Mouse (Mus musculus) MEL (cell line): ENCODE measurements around the gene Akt3. TPM values are rescaled to one million over a fixed set of nuclear protein-coding genes. Genes with fewer than 3 reads are reported as not detected.

Experiments
- DNase-seq: peaks from one replicate; pipeline ENCODE4 v3.0.0; 2011; ENCODE audit warnings: low read depth, low spot score
- H3K27ac ChIP-seq: 2 replicates; pipeline ENCODE4 v1.5.1; 2012; ENCODE audit warnings: low read depth, mild to moderate bottlenecking, control low read depth, low read length, moderate library complexity; ENCODE audit not compliant: control insufficient read depth
- H3K27me3 ChIP-seq, 2 experiments: fragments of 150-350 bp in 1 of 2; sonication (generic) in 1 of 2; 2 replicates each; pipeline ENCODE4 v1.6.1; 2012; ENCODE audit warnings: low read length in 2 of 2, mild to moderate bottlenecking in 2 of 2, improper control_type of control experiment in 1 of 2, moderate library complexity in 1 of 2; ENCODE audit not compliant: insufficient read depth in 2 of 2, control insufficient read depth in 1 of 2
- H3K36me3 ChIP-seq, 2 experiments: 2 replicates each; pipeline ENCODE4 v1.6.1; 2012 to 2014; ENCODE audit warnings: low read length in 2 of 2, improper control_type of control experiment in 1 of 2, inconsistent platforms in 1 of 2, mild to moderate bottlenecking in 1 of 2; ENCODE audit not compliant: insufficient read depth in 2 of 2, control insufficient read depth in 1 of 2
- H3K4me1 ChIP-seq, 2 experiments: fragments of 150-350 bp in 1 of 2; sonication (generic) in 1 of 2; 2 replicates each; pipeline ENCODE4 v1.6.1; 2012; ENCODE audit warnings: low read length in 2 of 2, improper control_type of control experiment in 1 of 2, mild to moderate bottlenecking in 1 of 2; ENCODE audit not compliant: insufficient read depth in 2 of 2, control insufficient read depth in 1 of 2
- H3K4me3 ChIP-seq, 2 experiments: fragments of 150-350 bp in 1 of 2; sonication (generic) in 1 of 2; 2 replicates each; pipeline ENCODE4 v1.5.1; 2012; ENCODE audit warnings: low read depth in 2 of 2, low read length in 2 of 2, mild to moderate bottlenecking in 2 of 2, moderate library complexity in 2 of 2, control low read depth in 1 of 2, improper control_type of control experiment in 1 of 2; ENCODE audit not compliant: control insufficient read depth in 1 of 2, insufficient read depth in 1 of 2
- H3K79me2 ChIP-seq: 2 replicates; pipeline ENCODE4 v1.6.1; 2012; ENCODE audit warnings: mild to moderate bottlenecking, low read length, moderate library complexity; ENCODE audit not compliant: control insufficient read depth, poor library complexity, insufficient read depth
- H3K9ac ChIP-seq: 2 replicates; pipeline ENCODE4 v1.6.1; 2012; ENCODE audit warnings: low read depth, mild to moderate bottlenecking, control low read depth, low read length, moderate library complexity; ENCODE audit not compliant: control insufficient read depth, poor library complexity, severe bottlenecking
- H3K9me3 ChIP-seq: fragments of 150-350 bp; sonication (generic); replicated peaks from 2 replicates; pipeline ENCODE4 v1.6.1; 2012; ENCODE audit warnings: mild to moderate bottlenecking, low read length, improper control_type of control experiment, moderate library complexity; ENCODE audit not compliant: insufficient read depth
- CHD2 ChIP-seq: IDR thresholded peaks from 2 replicates; pipeline ENCODE4 v1.6.1; 2011; ENCODE audit warnings: low read length, improper control_type of control experiment
- CTCF ChIP-seq, 3 experiments: IDR thresholded peaks in 2 of 3; conservative IDR thresholded peaks in 1 of 3; 2 replicates each; pipeline ENCODE4 v1.5.1; 2011 to 2012; ENCODE audit warnings: low read length in 3 of 3, low read depth in 2 of 3, mild to moderate bottlenecking in 2 of 3, improper control_type of control experiment in 1 of 3, inconsistent platforms in 1 of 3, mixed read lengths in 1 of 3, moderate library complexity in 1 of 3; ENCODE audit not compliant: control insufficient read depth in 1 of 3, insufficient read depth in 1 of 3, poor library complexity in 1 of 3, severe bottlenecking in 1 of 3
- EP300 ChIP-seq, 2 experiments: IDR thresholded peaks; 2 replicates each; pipeline ENCODE4 v1.6.1; 2011; ENCODE audit warnings: improper control_type of control experiment in 2 of 2, low read length in 2 of 2, low read depth in 1 of 2, mild to moderate bottlenecking in 1 of 2
- ETS1 ChIP-seq: IDR thresholded peaks from 2 replicates; pipeline ENCODE4 v1.6.1; 2012; ENCODE audit warnings: low read depth, mild to moderate bottlenecking, inconsistent platforms, low read length, improper control_type of control experiment, moderate library complexity
- GATA1 ChIP-seq: IDR thresholded peaks from 2 replicates; pipeline ENCODE4 v1.6.1; 2011; ENCODE audit warnings: low read depth, low read length, improper control_type of control experiment
- MAFK ChIP-seq: IDR thresholded peaks from 2 replicates; pipeline ENCODE4 v1.6.1; 2011; ENCODE audit warnings: low read depth, mild to moderate bottlenecking, low read length, improper control_type of control experiment, borderline replicate concordance
- MAZ ChIP-seq: IDR thresholded peaks from 2 replicates; pipeline ENCODE4 v1.6.1; 2012; ENCODE audit warnings: low read depth, mild to moderate bottlenecking, inconsistent platforms, low read length, improper control_type of control experiment
- MYB ChIP-seq: IDR thresholded peaks from 2 replicates; pipeline ENCODE4 v1.6.1; 2011; ENCODE audit warnings: mild to moderate bottlenecking, low read depth, low read length, improper control_type of control experiment
- MYC ChIP-seq: IDR thresholded peaks from 2 replicates; pipeline ENCODE4 v1.6.1; 2011; ENCODE audit warnings: low read depth, mild to moderate bottlenecking, low read length, improper control_type of control experiment, moderate library complexity
- POLR2A ChIP-seq, 2 experiments: IDR thresholded peaks; 2 replicates each; pipeline ENCODE4 v1.6.1; 2011 to 2012; ENCODE audit warnings: low read length in 2 of 2, mild to moderate bottlenecking in 2 of 2, control low read depth in 1 of 2, improper control_type of control experiment in 1 of 2, low read depth in 1 of 2, moderate library complexity in 1 of 2; ENCODE audit not compliant: control insufficient read depth in 1 of 2, insufficient read depth in 1 of 2, poor library complexity in 1 of 2
- RAD21 ChIP-seq: IDR thresholded peaks from 2 replicates; pipeline ENCODE4 v1.6.1; 2011; ENCODE audit warnings: mild to moderate bottlenecking, low read depth, low read length, improper control_type of control experiment
- RCOR1 ChIP-seq: IDR thresholded peaks from 2 replicates; pipeline ENCODE4 v1.6.1; 2012; ENCODE audit warnings: low read depth, mild to moderate bottlenecking, inconsistent platforms, low read length, improper control_type of control experiment
- SMC3 ChIP-seq: IDR thresholded peaks from 2 replicates; pipeline ENCODE4 v1.6.1; 2011; ENCODE audit warnings: low read depth, low read length, improper control_type of control experiment
- TAL1 ChIP-seq: IDR thresholded peaks from 2 replicates; pipeline ENCODE4 v1.6.1; 2012; ENCODE audit warnings: mild to moderate bottlenecking, inconsistent platforms, low read length, moderate library complexity, mixed read lengths
- TCF12 ChIP-seq: IDR thresholded peaks from 2 replicates; pipeline ENCODE4 v1.6.1; 2014; ENCODE audit warnings: low read depth, mild to moderate bottlenecking, inconsistent platforms, low read length, improper control_type of control experiment, moderate library complexity
- USF2 ChIP-seq, 2 experiments: IDR thresholded peaks; 2 replicates each; pipeline ENCODE4 v1.6.1; 2011 to 2012; ENCODE audit warnings: improper control_type of control experiment in 2 of 2, low read length in 2 of 2, borderline replicate concordance in 1 of 2, inconsistent platforms in 1 of 2, low read depth in 1 of 2, mild to moderate bottlenecking in 1 of 2; ENCODE audit not compliant: insufficient read depth in 1 of 2
- polyA plus RNA-seq, 2 experiments: library from polyadenylated mRNA; stranded (reverse) in 1 of 2; unstranded in 1 of 2; fragments of >175 nt in 1 of 2; fragments of >200 nt in 1 of 2; gene quantifications; 2 replicates each; pipeline versions ENCODE4 v1.2.1 to v1.2.4; 2012; ENCODE audit warnings: low replicate concordance in 2 of 2, low read depth in 1 of 2; ENCODE audit not compliant: insufficient read length in 2 of 2, insufficient read depth in 1 of 2, missing spikeins in 1 of 2
- total RNA-seq: library from RNA; depleted of rRNA; stranded (reverse); fragments of 300-350 nt; gene quantifications from 2 replicates; pipeline ENCODE4 v1.2.3, GENCODE M21; 2012

Akt3 gene
- total and polyA plus RNA-seq, 3 experiments = 3.5 to 6.2 TPM; not detected in 1

- Histone ChIP-seq H3K27me3 (no peaks in the 10 kb centered on the region), H3K9me3 (no peaks in the 10 kb centered on the region), H3K36me3 (peaks cover 0 to 19% of the 10 kb centered on the region in 2 experiments; a peak in 2 of 4 replicates), H3K9ac (no peak overlapping the region), H3K27ac (peak overlapping the region; percentile 66; the same call in 1 of the 2 replicates), H3K4me1 (peaks cover 2 to 13% of the 10 kb centered on the region in 2 experiments), H3K79me2 (no peaks in the 10 kb centered on the region), H3K4me3 (no peak overlapping the region)
- peak; percentile 62 for DNase-seq
- TF ChIP-seq RAD21 = peak; percentile 34
- peak; percentile 40 to 60 (median 47) for TF ChIP-seq CTCF (IDR thresholded peaks at IDR 0.05 in 2 of 3, conservative IDR thresholded peaks at IDR 0.05 in 1 of 3; ENCODE audit: control insufficient read depth in 1 of 3, insufficient read depth in 1 of 3, low read depth in 2 of 3, low read length in 3 of 3, poor library complexity in 1 of 3, severe bottlenecking in 1 of 3)
- TF ChIP-seq SMC3 = peak; percentile 42
- TF ChIP-seq MYC = no peak
Measured at GRCm38 (mm10) chr1:177236695-177237094, 21.3 kb downstream of the Akt3 start.

- DNase-seq = no peak
- TF ChIP-seq POLR2A (IDR thresholded peaks at IDR 0.05; ENCODE audit: control insufficient read depth in 1 of 2, insufficient read depth in 1 of 2, low read depth in 1 of 2, low read length in 2 of 2, poor library complexity in 1 of 2) (no peak), CHD2 (no peak), EP300 (IDR thresholded peaks at IDR 0.05; ENCODE audit: low read depth in 1 of 2, low read length in 2 of 2) (peak; percentile 74 to 85), USF2 (IDR thresholded peaks at IDR 0.05; ENCODE audit: borderline replicate concordance in 1 of 2, insufficient read depth in 1 of 2, low read depth in 1 of 2, low read length in 2 of 2) (no peak), GATA1 (peak; percentile 66), MAZ (no peak), TCF12 (peak; percentile 84), TAL1 (0 out of 2 replicates have a peak, but pooled peaks have one; percentile 5), MYB (peak; percentile 26; the same call in 1 of the 2 replicates), MAFK (0 out of 2 replicates have a peak, but pooled peaks have one; percentile 35), RCOR1 (peak; percentile 66), ETS1 (peak; percentile 38; the same call in 1 of the 2 replicates)
- TF ChIP-seq, all 39 proteins: peak for 8
- no peaks in the 10 kb centered on the region for H3K79me2 ChIP-seq
Measured at GRCm38 (mm10) chr1:177236249-177236648, 21.8 kb downstream of the Akt3 start.

More at GRCm38 (mm10) chr1:177236249-177236648, 21.8 kb downstream of the Akt3 start:
- no peaks in the 10 kb centered on the region for H3K9me3 ChIP-seq
- peak overlapping the region; percentile 66; the same call in 1 of the 2 replicates for H3K27ac ChIP-seq
- no peaks in the 10 kb centered on the region for H3K27me3 ChIP-seq
- no peak overlapping the region for H3K4me3 ChIP-seq
- no peak overlapping the region for H3K9ac ChIP-seq
- peaks cover 2 to 13% of the 10 kb centered on the region in 2 experiments for H3K4me1 ChIP-seq
- peaks cover 0 to 19% of the 10 kb centered on the region in 2 experiments; a peak in 2 of 4 replicates for H3K36me3 ChIP-seq
